Mouse (Mus musculus): ENCODE data around the gene Mgrn1. TPM values are rescaled to one million over a fixed set of nuclear protein-coding genes. Genes with fewer than 3 reads are reported as not detected.

Mgrn1 gene
- total RNA-seq, 2 experiments from 2014 or later = 198 to 203 TPM

DNA sequence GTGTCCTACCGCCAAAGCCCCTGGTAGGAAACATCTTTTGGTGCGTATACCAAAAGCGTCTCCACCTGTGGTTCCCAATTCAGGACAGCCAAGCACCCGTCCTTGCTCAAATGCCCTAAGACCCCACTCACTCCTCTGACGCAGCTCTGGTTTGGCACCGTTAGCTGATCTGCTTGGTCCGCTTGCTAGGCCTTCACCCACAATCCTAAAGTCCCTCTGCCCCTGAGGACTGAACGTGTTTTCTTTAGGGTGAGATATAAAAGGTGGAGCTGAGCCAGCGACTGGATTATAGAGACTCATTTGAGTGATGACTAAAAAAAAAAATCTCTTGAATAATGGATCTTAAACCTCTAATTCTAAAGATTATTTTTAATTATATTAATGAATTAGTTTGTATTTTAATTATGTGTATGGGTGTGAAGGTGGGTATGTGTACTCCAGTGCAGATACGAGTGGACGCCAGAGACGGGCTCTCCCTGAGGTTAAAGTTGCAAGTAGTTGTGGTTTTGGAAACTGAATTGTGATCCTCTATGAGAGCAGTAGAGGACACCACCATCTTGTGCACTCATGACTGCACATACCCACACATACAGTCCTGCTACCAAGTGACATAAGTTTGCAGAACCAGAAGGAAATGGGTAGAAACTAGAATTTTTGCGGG, 78.8 kb downstream of the Mgrn1 start:
- intact Hi-C loops (cut with DNase I) = loop anchor here (5.0 kb wide), 1 partner anchor 47 kb away; the partner anchor contains the start of gene Rogdi
- DNase-seq (ENCODE audit: low spot score in 2 of 2) = peak in 1 of 2 experiments; percentile 30

- intact Hi-C loops (cut with DNase I) = no loop called here
- DNase-seq (ENCODE audit: low spot score in 2 of 2) = no peak
These were observed 79.5 kb downstream of the Mgrn1 start for GRCm38 (mm10) chr16:4965392-4966129.

GRCm38 (mm10) chr16:4968426-4968825, 82.4 kb downstream of the Mgrn1 start:
- intact Hi-C loops (cut with DNase I) = no loop called here
- no peak for DNase-seq (ENCODE audit: low spot score in 2 of 2)

GRCm38 (mm10) chr16:4969055-4969843, 83.2 kb downstream of the Mgrn1 start:
- intact Hi-C loops (cut with DNase I) = no loop called here
- no peak for DNase-seq (ENCODE audit: low spot score in 2 of 2)

GRCm38 (mm10) chr16:4971626-4972025, 85.6 kb downstream of the Mgrn1 start:
- intact Hi-C loops (cut with DNase I) = no loop called here

GRCm38 (mm10) chr16:4974521-4974920, 88.5 kb downstream of the Mgrn1 start:
- intact Hi-C loops (cut with DNase I) = no loop called here
- DNase-seq (ENCODE audit: low spot score in 2 of 2) = no peak

More at GRCm38 (mm10) chr16:4971626-4972025, 85.6 kb downstream of the Mgrn1 start:
- DNase-seq (ENCODE audit: low spot score in 2 of 2) = no peak

DNA sequence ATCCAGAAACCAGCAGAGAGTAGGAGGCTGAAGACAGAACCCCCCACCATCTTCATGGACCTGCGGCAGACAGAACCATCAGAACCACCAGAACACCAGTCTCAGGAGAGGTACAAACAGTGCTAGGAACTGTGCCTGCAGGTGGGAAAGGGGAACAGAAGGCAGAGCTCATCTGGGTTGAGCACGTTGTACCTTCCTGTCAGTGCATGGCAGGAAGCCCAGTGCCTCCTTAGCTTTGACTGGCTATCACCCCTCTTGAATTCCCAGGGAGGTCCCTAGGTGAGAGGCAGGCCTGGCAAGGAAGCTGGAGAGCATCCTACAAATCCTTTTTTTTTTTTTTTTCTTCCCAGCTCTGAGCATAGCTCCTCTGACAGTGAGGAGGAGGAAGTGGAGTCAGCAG, 90.1 kb downstream of the Mgrn1 start:
- intact Hi-C loops (cut with DNase I) = loop anchor here (5.0 kb wide), 1 partner anchor 36 kb away; the partner anchor contains the start of gene Rogdi
- DNase-seq (ENCODE audit: low spot score in 2 of 2) = no peak

GRCm38 (mm10) chr16:4978275-4979051, 92.4 kb downstream of the Mgrn1 start:
- intact Hi-C loops (cut with DNase I) = loop anchor here (5.0 kb wide), 1 partner anchor 34 kb away; the partner anchor contains the start of gene Rogdi
- DNase-seq (ENCODE audit: low spot score in 2 of 2) = peak; percentile 47 to 62

GRCm38 (mm10) chr16:4979755-4980380, 93.8 kb downstream of the Mgrn1 start:
- intact Hi-C loops (cut with DNase I) = loop anchor here (2.0 to 5.0 kb wide), 2 partner anchors 32 to 165 kb away; partner anchors contain the start of gene Rogdi
- no peak for DNase-seq (ENCODE audit: low spot score in 2 of 2)

DNA sequence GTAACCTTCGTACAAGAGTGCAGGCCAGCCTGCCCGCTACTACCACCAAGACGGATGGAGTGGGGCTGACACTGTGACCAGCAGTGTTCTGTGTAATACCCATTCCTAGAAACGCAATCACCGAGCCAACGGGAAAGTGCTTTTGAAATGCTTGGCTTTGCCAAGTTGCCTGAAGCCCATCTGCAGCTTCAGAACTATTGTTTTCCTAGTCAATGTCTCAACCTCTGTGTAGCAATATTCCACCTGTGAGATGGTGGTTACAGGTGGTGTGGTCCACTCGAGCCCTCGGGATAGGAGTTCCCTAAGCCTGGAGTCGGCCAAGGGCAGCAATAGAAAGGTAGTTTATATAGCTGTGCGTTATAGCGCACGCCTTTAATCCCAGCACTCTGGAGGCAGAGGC, 98.7 kb downstream of the Mgrn1 start:
- no peak for DNase-seq (ENCODE audit: low spot score in 2 of 2)
- intact Hi-C loops (cut with DNase I) = no loop called here

Other genes with a start within 250 kb of the Mgrn1 start
- 10 to 100 TPM in 1 of 2 experiments, 1 to 10 TPM in 1; 8.3 to 10.9 TPM for gene Vasn, start 246.3 kb upstream of the Mgrn1 start, total RNA-seq (2021)
- gene Dnaja3, start 246.3 kb upstream of the Mgrn1 start, total RNA-seq (2021) = 10 to 100 TPM; 63.6 to 65.9 TPM
- gene Coro7, start 206.5 kb upstream of the Mgrn1 start, total RNA-seq (2021) = 10 to 100 TPM; 81.1 to 93.9 TPM
- gene Nmral1, start 166.9 kb upstream of the Mgrn1 start, total RNA-seq (2021) = 1 to 10 TPM; 8.3 to 10.0 TPM
- 10 to 100 TPM; 73.2 to 76.1 TPM for gene Hmox2, start 159.9 kb upstream of the Mgrn1 start, total RNA-seq (2021)
- gene Cdip1, start 96.0 kb upstream of the Mgrn1 start, total RNA-seq (2021) = 100 to 1,000 TPM; 162 to 163 TPM
- gene 4930562C15Rik, start 50.8 kb upstream of the Mgrn1 start, total RNA-seq (2021) = not detected
- gene Ubald1, start 5.9 kb upstream of the Mgrn1 start, total RNA-seq (2021) = 10 to 100 TPM; 81.6 to 86.7 TPM
- gene Nudt16l1, start 52.5 kb downstream of the Mgrn1 start, total RNA-seq (2021) = 10 to 100 TPM; 66.7 to 70.3 TPM
- gene Anks3, start 78.0 kb downstream of the Mgrn1 start, total RNA-seq (2021) = 10 to 100 TPM; 50.1 TPM
- not detected for gene Sept12, start 111.6 kb downstream of the Mgrn1 start, total RNA-seq (2021)
- gene Smim22, start 121.0 kb downstream of the Mgrn1 start, total RNA-seq (2021) = not detected
- 100 to 1,000 TPM; 202 to 212 TPM for gene Rogdi, start 127.3 kb downstream of the Mgrn1 start, total RNA-seq (2021)
- gene Glyr1, start 163.6 kb downstream of the Mgrn1 start, total RNA-seq (2021) = 100 to 1,000 TPM; 141 to 156 TPM
- gene Ubn1, start 163.8 kb downstream of the Mgrn1 start, total RNA-seq (2021) = 10 to 100 TPM; 41.9 to 42.1 TPM
- under 1 TPM; 0.04 to 0.53 TPM for gene Ppl, start 246.2 kb downstream of the Mgrn1 start, total RNA-seq (2021)

All from left cerebral cortex, postnatal 14 days (tissue).